Mouse (Mus musculus) thymus, postnatal 4 days (tissue): Measurements from ENCODE around the gene Ttll5.
A peak's percentile ranks its signal among the peaks of the same experiment; 100 is the strongest.

Source experiments
- DNase-seq: peaks from one replicate; pipeline ENCODE4 v3.0.0; 2021

The Ttll5 gene

GRCm38 (mm10) chr12:86017360-86017759 is 192.9 kb downstream of the Ttll5 start:
- DNase-seq = no peak

GRCm38 (mm10) chr12:86021583-86021982 is 197.1 kb downstream of the Ttll5 start:
- no peak for DNase-seq

GRCm38 (mm10) chr12:86022282-86022984 is 198.0 kb downstream of the Ttll5 start:
- DNase-seq = no peak

- no peak for DNase-seq
Measured at GRCm38 (mm10) chr12:86023081-86023871, 198.8 kb downstream of the Ttll5 start.

- DNase-seq = peak; percentile 78
Measured at GRCm38 (mm10) chr12:86024426-86024825, 200.0 kb downstream of the Ttll5 start.

GRCm38 (mm10) chr12:86025480-86025879 is 201.0 kb downstream of the Ttll5 start:
- DNase-seq = no peak

GRCm38 (mm10) chr12:86027000-86027399 is 202.5 kb downstream of the Ttll5 start:
- no peak for DNase-seq

GRCm38 (mm10) chr12:86027747-86028146 is 203.3 kb downstream of the Ttll5 start:
- no peak for DNase-seq

- no peak for DNase-seq
Measured at GRCm38 (mm10) chr12:86030932-86031331, 206.5 kb downstream of the Ttll5 start.

- DNase-seq = no peak
Measured at GRCm38 (mm10) chr12:86035586-86035985, 211.1 kb downstream of the Ttll5 start.

- DNase-seq = no peak
Measured at GRCm38 (mm10) chr12:86036368-86037166, 212.1 kb downstream of the Ttll5 start.

- no peak for DNase-seq
Measured at GRCm38 (mm10) chr12:86037235-86037921, 212.9 kb downstream of the Ttll5 start.

- DNase-seq = no peak
Measured at GRCm38 (mm10) chr12:86039078-86039477, 214.6 kb downstream of the Ttll5 start.

GRCm38 (mm10) chr12:86039751-86040150 is 215.3 kb downstream of the Ttll5 start:
- no peak for DNase-seq

- no peak for DNase-seq
Measured at GRCm38 (mm10) chr12:86046141-86046540, 221.7 kb downstream of the Ttll5 start.

- DNase-seq = no peak
Measured at GRCm38 (mm10) chr12:86046776-86047175, 222.3 kb downstream of the Ttll5 start.

- peak; percentile 40 for DNase-seq
Measured at GRCm38 (mm10) chr12:86047376-86047775, 222.9 kb downstream of the Ttll5 start.

GRCm38 (mm10) chr12:86049813-86050212 is 225.4 kb downstream of the Ttll5 start:
- DNase-seq = no peak

GRCm38 (mm10) chr12:86051477-86051876 is 227.0 kb downstream of the Ttll5 start:
- DNase-seq = no peak

GRCm38 (mm10) chr12:86055306-86055705 is 230.8 kb downstream of the Ttll5 start:
- DNase-seq = no peak

GRCm38 (mm10) chr12:86056976-86057375 is 232.5 kb downstream of the Ttll5 start:
- DNase-seq = no peak

- no peak for DNase-seq
Measured at GRCm38 (mm10) chr12:86057516-86057915, 233.1 kb downstream of the Ttll5 start.

- no peak for DNase-seq
Measured at GRCm38 (mm10) chr12:86059341-86059740, 234.9 kb downstream of the Ttll5 start.
